Mouse (Mus musculus): Measurements from ENCODE around the gene Gnmt. TPM values are rescaled to one million over a fixed set of nuclear protein-coding genes. Genes with fewer than 3 reads are reported as not detected.

Gene Gnmt
- polyA plus RNA-seq, 1 experiment from 2014 or later, result 1.2 TPM

DNA sequence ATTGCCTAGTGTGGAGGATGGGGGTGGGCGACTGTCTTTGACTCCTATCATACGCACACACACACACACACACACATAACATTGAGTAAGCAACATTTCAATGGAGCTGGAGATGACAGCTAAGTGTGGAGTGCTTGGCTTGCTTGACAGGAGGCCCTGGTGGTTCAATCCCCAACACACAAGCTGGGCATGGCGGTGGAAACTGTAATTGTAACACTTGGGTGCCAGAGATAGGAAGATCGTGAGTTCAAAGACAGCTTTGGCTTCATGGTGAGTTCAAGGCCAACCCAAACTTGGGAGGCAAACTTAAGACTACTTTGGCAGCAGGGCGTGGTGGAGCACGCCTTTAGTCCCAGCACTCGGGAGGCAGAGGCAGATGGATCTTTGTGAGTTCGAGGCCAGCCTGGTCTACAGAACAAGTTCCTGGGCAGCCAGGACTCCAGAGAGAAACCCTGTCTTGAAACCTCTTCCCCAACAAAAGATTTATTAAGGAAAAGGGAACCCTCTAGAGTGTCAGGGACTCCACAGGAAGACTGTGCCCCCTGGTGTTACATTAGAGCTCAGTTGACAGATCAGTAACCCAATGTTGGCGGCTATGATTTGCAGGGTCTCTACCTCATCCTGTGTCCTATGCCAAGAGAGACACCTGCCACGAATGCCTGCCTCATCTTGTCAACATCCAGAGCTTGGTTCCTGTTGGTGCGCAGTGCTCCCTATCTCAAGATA is 14.0 kb downstream of the Gnmt start:
- Histone ChIP-seq H3K36me3 (ENCODE audit: control insufficient read depth, insufficient read depth, low read length) (peaks cover 29% of the 10 kb centered on the region), H3K9ac (ENCODE audit: low read depth, low read length) (no peak overlapping the region), H3K9me3 (ENCODE audit: control insufficient read depth, low read length) (no peaks in the 10 kb centered on the region), H3K4me3 (ENCODE audit: low read depth, low read length) (no peak overlapping the region), H3K27ac (replicated peaks; ENCODE audit: low read depth, low read length) (no peak overlapping the region), H3K27me3 (replicated peaks; ENCODE audit: control insufficient read depth, insufficient read depth, low read length) (no peaks in the 10 kb centered on the region), H3K4me1 (ENCODE audit: control insufficient read depth, insufficient read depth, low read length) (peaks cover 13% of the 10 kb centered on the region), H3K4me2 (ENCODE audit: low read depth, low read length) (no peak overlapping the region)
- ATAC-seq (ENCODE audit: low read depth) (no peak), DNase-seq (ENCODE audit: low spot score) (no peak)
- WGBS, result 96% methylated on average over 11 of the region's 11 CpGs

- Histone ChIP-seq H3K27ac (replicated peaks; ENCODE audit: low read depth, low read length) (no peak overlapping the region), H3K4me3 (ENCODE audit: low read depth, low read length) (no peak overlapping the region), H3K4me1 (ENCODE audit: control insufficient read depth, insufficient read depth, low read length) (peaks cover 13% of the 10 kb centered on the region), H3K36me3 (ENCODE audit: control insufficient read depth, insufficient read depth, low read length) (peaks cover 24% of the 10 kb centered on the region), H3K9ac (ENCODE audit: low read depth, low read length) (no peak overlapping the region), H3K27me3 (replicated peaks; ENCODE audit: control insufficient read depth, insufficient read depth, low read length) (no peaks in the 10 kb centered on the region), H3K9me3 (ENCODE audit: control insufficient read depth, low read length) (no peaks in the 10 kb centered on the region), H3K4me2 (ENCODE audit: low read depth, low read length) (no peak overlapping the region)
- ATAC-seq (ENCODE audit: low read depth) (no peak), DNase-seq (ENCODE audit: low spot score) (no peak)
- WGBS, result 83% methylated on average over 9 of the region's 9 CpGs
These were observed 15.1 kb downstream of the Gnmt start for GRCm38 (mm10) chr17:46713849-46714248.

DNA sequence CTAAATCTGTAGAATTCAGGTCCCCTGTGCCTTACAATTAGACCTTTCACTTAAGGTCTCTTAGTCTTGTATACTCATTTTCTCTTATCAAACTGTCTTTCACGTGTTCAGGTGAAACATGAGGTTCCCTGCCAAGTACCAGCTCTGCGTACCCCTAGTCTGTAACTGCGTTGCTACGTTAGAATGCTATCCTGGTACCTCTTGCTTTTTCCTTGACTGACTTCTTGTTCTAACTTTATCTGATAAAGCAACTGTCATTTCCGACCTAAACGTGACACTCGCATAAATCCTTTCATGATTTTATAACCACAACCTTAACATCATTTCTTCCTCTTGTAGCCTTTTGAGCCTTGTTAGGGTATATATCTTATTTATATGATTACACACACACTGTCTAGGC is 16.5 kb downstream of the Gnmt start:
- 71% methylated on average over 7 of the region's 7 CpGs for WGBS
- ATAC-seq (ENCODE audit: low read depth) (no peak), DNase-seq (ENCODE audit: low spot score) (no peak)
- H3K27ac ChIP-seq (replicated peaks; ENCODE audit: low read depth, low read length), result no peak overlapping the region
- H3K27me3 ChIP-seq (replicated peaks; ENCODE audit: control insufficient read depth, insufficient read depth, low read length), result no peaks in the 10 kb centered on the region
- peak overlapping the region; percentile 99 for H3K4me3 ChIP-seq (ENCODE audit: low read depth, low read length)
- H3K9ac ChIP-seq (ENCODE audit: low read depth, low read length), result peak overlapping the region; percentile 92
- H3K36me3 ChIP-seq (ENCODE audit: control insufficient read depth, insufficient read depth, low read length), result peaks cover 24% of the 10 kb centered on the region
- peak overlapping the region; percentile 97 for H3K4me2 ChIP-seq (ENCODE audit: low read depth, low read length)
- H3K9me3 ChIP-seq (ENCODE audit: control insufficient read depth, low read length), result no peaks in the 10 kb centered on the region
- peaks cover 13% of the 10 kb centered on the region for H3K4me1 ChIP-seq (ENCODE audit: control insufficient read depth, insufficient read depth, low read length)

- Histone ChIP-seq H3K4me1 (ENCODE audit: control insufficient read depth, insufficient read depth, low read length) (peaks cover 13% of the 10 kb centered on the region), H3K9me3 (ENCODE audit: control insufficient read depth, low read length) (no peaks in the 10 kb centered on the region), H3K27ac (replicated peaks; ENCODE audit: low read depth, low read length) (peak overlapping the region; percentile 50; the same call in 1 of the 2 replicates), H3K27me3 (replicated peaks; ENCODE audit: control insufficient read depth, insufficient read depth, low read length) (no peaks in the 10 kb centered on the region), H3K9ac (ENCODE audit: low read depth, low read length) (peak overlapping the region; percentile 92), H3K4me2 (ENCODE audit: low read depth, low read length) (peak overlapping the region; percentile 97), H3K4me3 (ENCODE audit: low read depth, low read length) (peak overlapping the region; percentile 99), H3K36me3 (ENCODE audit: control insufficient read depth, insufficient read depth, low read length) (peaks cover 24% of the 10 kb centered on the region)
- peak; percentile 55 for ATAC-seq (ENCODE audit: low read depth)
- no peak for DNase-seq (ENCODE audit: low spot score)
- under 1% methylated on average over 40 of the region's 76 CpGs for WGBS
These were observed 17.2 kb downstream of the Gnmt start for GRCm38 (mm10) chr17:46711612-46712271.

DNA sequence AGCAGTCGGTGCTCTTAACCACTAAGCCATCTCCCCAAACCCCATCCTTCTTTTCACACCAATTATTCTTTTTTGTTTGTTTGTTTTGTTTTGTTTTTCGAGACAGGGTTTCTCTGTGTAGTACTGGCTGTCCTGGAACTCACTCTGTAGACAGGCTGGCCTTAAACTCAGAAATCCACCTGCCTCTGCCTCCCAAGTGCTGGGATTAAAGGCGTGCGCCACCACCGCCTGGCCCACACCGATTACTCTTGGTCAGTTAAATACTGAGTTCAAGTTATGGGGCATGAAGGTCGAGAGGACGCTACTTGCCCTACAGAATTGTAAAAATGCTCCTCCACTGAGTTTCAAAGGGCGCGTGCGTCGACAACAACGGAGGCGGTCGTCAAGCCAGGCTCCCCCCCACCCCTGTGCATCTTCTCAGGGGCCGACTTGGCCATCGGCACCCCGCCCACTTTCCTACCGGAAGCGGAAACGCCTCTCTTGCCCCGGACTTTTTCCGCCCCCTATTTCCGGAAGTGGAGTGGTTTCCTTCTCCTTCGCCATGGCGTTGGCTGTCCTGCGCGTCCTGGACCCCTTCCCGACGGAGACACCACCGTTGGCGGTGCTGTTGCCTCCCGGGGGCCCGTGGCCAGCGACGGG is 17.9 kb downstream of the Gnmt start, which contains the start of gene Pex6:
Gene Pex6 (plus strand): TSS at position 505 of the 639 bp plus-strand sequence.
- H3K27me3 ChIP-seq (replicated peaks; ENCODE audit: control insufficient read depth, insufficient read depth, low read length), result no peaks in the 10 kb centered on the region
- peak within 1 kb of the TSS; percentile 71; the same call in 1 of the 2 replicates for H3K27ac ChIP-seq (replicated peaks; ENCODE audit: low read depth, low read length)
- peak; percentile 94 for ATAC-seq (ENCODE audit: low read depth)
- peaks cover 24% of the 10 kb centered on the region for H3K36me3 ChIP-seq (ENCODE audit: control insufficient read depth, insufficient read depth, low read length)
- 7% methylated on average over 36 of the region's 36 CpGs for WGBS
- peak within 1 kb of the TSS; percentile 92 for H3K9ac ChIP-seq (ENCODE audit: low read depth, low read length)
- peaks cover 14% of the 10 kb centered on the region for H3K4me1 ChIP-seq (ENCODE audit: control insufficient read depth, insufficient read depth, low read length)
- no peaks in the 10 kb centered on the region for H3K9me3 ChIP-seq (ENCODE audit: control insufficient read depth, low read length)
- H3K4me3 ChIP-seq (ENCODE audit: low read depth, low read length), result peak within 1 kb of the TSS; percentile 99
- peak; percentile 97 for DNase-seq (ENCODE audit: low spot score)
- peak within 1 kb of the TSS; percentile 97 for H3K4me2 ChIP-seq (ENCODE audit: low read depth, low read length)

GRCm38 (mm10) chr17:46706375-46707089 is 22.4 kb downstream of the Gnmt start:
- Histone ChIP-seq H3K4me1 (ENCODE audit: control insufficient read depth, insufficient read depth, low read length) (peaks cover 17% of the 10 kb centered on the region), H3K36me3 (ENCODE audit: control insufficient read depth, insufficient read depth, low read length) (no peaks in the 10 kb centered on the region), H3K27me3 (replicated peaks; ENCODE audit: control insufficient read depth, insufficient read depth, low read length) (no peaks in the 10 kb centered on the region), H3K9me3 (ENCODE audit: control insufficient read depth, low read length) (no peaks in the 10 kb centered on the region), H3K4me2 (ENCODE audit: low read depth, low read length) (no peak overlapping the region), H3K27ac (replicated peaks; ENCODE audit: low read depth, low read length) (no peak overlapping the region), H3K9ac (ENCODE audit: low read depth, low read length) (no peak overlapping the region), H3K4me3 (ENCODE audit: low read depth, low read length) (no peak overlapping the region)
- DNase-seq (ENCODE audit: low spot score) (no peak), ATAC-seq (ENCODE audit: low read depth) (no peak)
- WGBS, result 92% methylated on average over 14 of the region's 14 CpGs

DNA sequence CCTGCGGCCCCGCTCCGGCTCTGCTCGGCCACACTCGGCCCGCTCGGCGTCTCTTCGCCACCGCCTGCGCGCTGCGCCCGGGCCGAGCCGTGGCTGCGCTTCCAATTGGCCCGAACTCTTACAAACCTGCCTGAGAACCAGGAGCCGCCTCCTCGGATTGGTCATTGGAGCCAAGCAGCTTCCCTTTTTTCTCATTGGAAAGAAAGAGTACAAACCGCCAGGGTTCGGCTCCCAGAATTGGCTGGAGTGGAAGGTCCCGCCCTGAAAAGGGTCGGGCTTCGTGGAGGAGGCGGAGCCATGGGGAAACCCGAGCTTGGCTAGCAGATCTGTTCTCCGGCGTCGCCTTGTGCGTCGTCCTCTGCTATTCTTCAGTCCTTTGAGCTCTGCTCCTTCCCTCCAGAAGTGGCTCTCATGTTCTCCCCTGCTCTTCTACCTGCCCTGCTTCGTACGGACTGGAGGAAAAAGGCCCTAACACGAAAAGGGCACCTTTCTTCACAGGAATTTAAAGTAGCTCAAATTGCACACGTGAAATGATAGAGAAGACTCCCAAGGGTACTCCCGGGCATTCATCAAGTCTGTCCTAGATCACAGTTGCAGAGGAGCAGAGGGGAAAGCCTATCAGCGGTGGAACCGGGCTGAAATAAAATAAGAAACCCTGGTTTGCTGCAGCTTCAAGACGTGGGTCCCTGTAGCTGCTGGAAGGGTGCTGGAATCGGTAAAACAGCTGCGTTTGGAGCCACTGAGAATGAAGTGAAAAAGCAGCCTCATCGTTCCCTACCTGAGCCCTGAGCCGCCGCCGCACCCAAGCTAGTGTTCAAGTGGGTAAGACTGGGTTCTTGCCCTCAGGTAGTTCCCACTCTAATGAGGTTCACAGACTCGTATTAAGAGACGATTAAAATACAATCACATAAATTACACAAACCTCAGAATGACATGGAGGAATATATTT is 23.8 kb downstream of the Gnmt start, which contains the start of gene Ppp2r5d:
Gene Ppp2r5d (minus strand): TSS at position 225 of the 949 bp plus-strand sequence.
- under 1% methylated on average over 48 of the region's 48 CpGs for WGBS
- Histone ChIP-seq H3K4me3 (ENCODE audit: low read depth, low read length) (peak within 1 kb of the TSS; percentile 94), H3K4me2 (ENCODE audit: low read depth, low read length) (peak within 1 kb of the TSS; percentile 88), H3K27me3 (replicated peaks; ENCODE audit: control insufficient read depth, insufficient read depth, low read length) (no peaks in the 10 kb centered on the region), H3K36me3 (ENCODE audit: control insufficient read depth, insufficient read depth, low read length) (no peaks in the 10 kb centered on the region; the same call in 1 of the 2 replicates), H3K9ac (ENCODE audit: low read depth, low read length) (peak within 1 kb of the TSS; percentile 97), H3K4me1 (ENCODE audit: control insufficient read depth, insufficient read depth, low read length) (peaks cover 17% of the 10 kb centered on the region), H3K9me3 (ENCODE audit: control insufficient read depth, low read length) (no peaks in the 10 kb centered on the region), H3K27ac (replicated peaks; ENCODE audit: low read depth, low read length) (peak within 1 kb of the TSS; percentile 91)
- DNase-seq (ENCODE audit: low spot score) (peak; percentile 99), ATAC-seq (ENCODE audit: low read depth) (peak; percentile 97)
